Mouse (Mus musculus): ENCODE measurements around the gene Trim2. TPM values are rescaled to one million over a fixed set of nuclear protein-coding genes. Genes with fewer than 3 reads are reported as not detected.

Trim2 gene
- polyA plus RNA-seq (2012; rRNA removed): 102 and 118 TPM in 2 replicates

DNA sequence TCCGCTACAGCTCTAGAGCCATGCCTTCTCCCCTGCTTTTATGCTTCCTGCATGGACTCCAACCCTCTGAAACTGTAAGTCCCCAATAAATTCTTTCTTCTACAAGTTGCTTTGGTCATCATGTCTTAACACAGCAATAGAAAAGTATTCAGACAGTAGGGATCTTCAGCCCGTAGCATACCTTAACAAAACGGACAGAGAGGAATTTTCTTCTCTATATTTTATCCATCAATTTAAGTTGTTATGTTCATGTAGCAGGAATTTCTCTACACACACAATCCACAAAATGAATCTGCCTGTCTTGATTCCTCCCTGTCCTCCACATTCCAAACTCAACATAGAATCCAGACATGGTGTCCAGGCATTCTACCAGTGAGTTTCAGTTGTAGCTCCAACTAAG is at the start of gene Trim2:
Trim2 (minus strand) TSS at position 101 of the 400 bp plus-strand sequence.
- DNase-seq (ENCODE audit: low read depth): no peak
- TF ChIP-seq POLR2A (IDR thresholded peaks at IDR 0.05; ENCODE audit: borderline replicate concordance, extremely low read depth, insufficient read depth, insufficient read length, poor library complexity, severe bottlenecking): no peak
- TF ChIP-seq CTCF (IDR thresholded peaks at IDR 0.05; ENCODE audit: borderline replicate concordance, extremely low read depth, insufficient read depth, insufficient read length): no peak

DNA sequence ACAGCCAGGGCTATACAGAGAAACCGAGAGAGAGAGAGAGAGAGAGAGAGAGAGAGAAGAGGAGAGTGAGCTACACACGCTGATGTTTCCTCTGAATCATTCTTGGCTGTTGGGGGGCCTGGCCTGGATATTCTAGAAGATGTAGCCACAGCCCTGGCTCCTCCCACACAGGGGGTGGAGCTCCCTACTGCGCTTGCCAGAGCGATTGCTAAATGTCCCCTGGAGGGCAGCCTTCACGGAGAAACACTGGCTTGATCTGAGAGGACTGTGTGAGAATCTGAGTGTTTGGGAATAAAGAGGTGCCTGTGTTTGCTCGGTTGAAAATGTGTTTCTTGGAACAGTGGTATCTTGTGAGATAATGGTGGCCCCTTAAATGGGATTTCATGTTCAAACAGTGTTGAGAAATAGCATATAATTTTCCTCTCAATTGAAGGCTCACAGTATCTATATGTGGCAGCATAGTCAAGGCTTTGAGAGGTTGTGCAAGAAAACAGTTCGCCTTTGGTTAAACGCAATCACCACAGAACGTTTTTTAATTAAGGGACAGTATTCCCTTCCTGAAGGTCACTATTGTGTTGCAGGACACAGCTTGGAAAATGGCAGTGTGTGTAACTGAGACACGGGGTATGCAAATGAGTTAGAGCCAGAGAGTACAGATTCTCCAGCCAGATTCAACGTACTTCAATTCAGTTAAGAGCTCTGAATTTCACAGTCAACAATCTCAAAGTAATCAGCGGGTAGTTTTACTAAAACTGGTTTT is 49.4 kb upstream of the Trim2 start:
- no peak for DNase-seq (ENCODE audit: low read depth)
- TF ChIP-seq CTCF (IDR thresholded peaks at IDR 0.05; ENCODE audit: borderline replicate concordance, extremely low read depth, insufficient read depth, insufficient read length) (no peak), POLR2A (IDR thresholded peaks at IDR 0.05; ENCODE audit: borderline replicate concordance, extremely low read depth, insufficient read depth, insufficient read length, poor library complexity, severe bottlenecking) (no peak)

DNA sequence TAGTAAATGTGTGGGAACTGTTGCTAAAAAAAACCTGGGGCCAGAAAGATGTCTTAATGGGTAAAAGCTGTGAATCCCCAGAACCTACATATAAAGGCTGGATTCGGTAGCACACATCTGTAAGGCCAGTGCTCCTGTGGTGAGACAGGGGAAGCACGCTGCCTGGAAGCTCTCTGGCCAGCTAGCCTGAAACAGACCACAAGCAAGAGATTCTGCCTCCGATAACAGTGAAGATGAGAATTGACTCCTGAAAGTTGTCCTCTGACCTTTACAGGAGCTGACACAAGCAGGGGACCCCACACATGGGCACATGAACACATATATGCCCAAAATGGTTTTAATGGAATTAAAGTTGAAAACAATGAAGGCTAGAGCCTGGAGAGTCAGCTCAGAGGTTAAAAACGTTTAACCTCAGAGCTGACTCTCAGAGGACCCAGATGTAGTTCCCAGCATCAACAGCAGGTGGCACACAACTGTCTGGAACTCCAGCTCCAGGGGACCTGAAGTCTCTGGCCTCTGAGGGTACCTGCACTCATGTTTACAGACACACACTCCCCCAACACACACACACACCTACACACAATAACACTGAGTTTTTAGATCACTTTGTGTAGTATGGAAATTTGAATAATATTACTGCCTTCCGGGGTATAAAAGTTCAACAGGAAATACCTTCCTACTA is 45.8 kb upstream of the Trim2 start:
- DNase-seq (ENCODE audit: low read depth): peak; percentile 64
- TF ChIP-seq POLR2A (IDR thresholded peaks at IDR 0.05; ENCODE audit: borderline replicate concordance, extremely low read depth, insufficient read depth, insufficient read length, poor library complexity, severe bottlenecking) (no peak), CTCF (IDR thresholded peaks at IDR 0.05; ENCODE audit: borderline replicate concordance, extremely low read depth, insufficient read depth, insufficient read length) (peak; percentile 85)

DNA sequence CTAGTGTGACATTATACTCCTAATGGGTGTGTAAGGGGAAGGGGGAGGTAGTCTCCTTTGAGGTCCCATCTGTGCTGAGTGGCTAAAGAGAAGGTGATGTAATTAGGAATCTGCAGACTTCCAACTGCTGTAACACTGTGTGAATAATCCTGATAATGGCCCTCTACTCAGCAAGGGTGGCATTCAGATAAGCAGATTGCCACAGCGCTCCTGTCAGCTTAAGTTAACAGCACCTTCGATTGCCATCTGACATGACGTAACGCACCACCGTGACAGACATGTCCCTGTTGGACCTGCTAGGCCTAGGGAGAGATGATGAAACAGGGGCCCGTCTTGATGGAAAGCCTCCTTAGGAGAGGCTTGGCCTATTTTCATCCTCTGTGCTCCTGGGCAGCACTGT is 43.6 kb upstream of the Trim2 start:
- DNase-seq (ENCODE audit: low read depth): no peak
- TF ChIP-seq POLR2A (IDR thresholded peaks at IDR 0.05; ENCODE audit: borderline replicate concordance, extremely low read depth, insufficient read depth, insufficient read length, poor library complexity, severe bottlenecking): no peak
- no peak for TF ChIP-seq CTCF (IDR thresholded peaks at IDR 0.05; ENCODE audit: borderline replicate concordance, extremely low read depth, insufficient read depth, insufficient read length)

- no peak for TF ChIP-seq CTCF (IDR thresholded peaks at IDR 0.05; ENCODE audit: borderline replicate concordance, extremely low read depth, insufficient read depth, insufficient read length)
- no peak for TF ChIP-seq POLR2A (IDR thresholded peaks at IDR 0.05; ENCODE audit: borderline replicate concordance, extremely low read depth, insufficient read depth, insufficient read length, poor library complexity, severe bottlenecking)
- no peak for DNase-seq (ENCODE audit: low read depth)
Observed at GRCm38 (mm10) chr3:84349771-84350170, 43.1 kb upstream of the Trim2 start.

GRCm38 (mm10) chr3:84347426-84347825 is 40.7 kb upstream of the Trim2 start:
- TF ChIP-seq CTCF (IDR thresholded peaks at IDR 0.05; ENCODE audit: borderline replicate concordance, extremely low read depth, insufficient read depth, insufficient read length) (no peak), POLR2A (IDR thresholded peaks at IDR 0.05; ENCODE audit: borderline replicate concordance, extremely low read depth, insufficient read depth, insufficient read length, poor library complexity, severe bottlenecking) (no peak)
- no peak for DNase-seq (ENCODE audit: low read depth)

DNA sequence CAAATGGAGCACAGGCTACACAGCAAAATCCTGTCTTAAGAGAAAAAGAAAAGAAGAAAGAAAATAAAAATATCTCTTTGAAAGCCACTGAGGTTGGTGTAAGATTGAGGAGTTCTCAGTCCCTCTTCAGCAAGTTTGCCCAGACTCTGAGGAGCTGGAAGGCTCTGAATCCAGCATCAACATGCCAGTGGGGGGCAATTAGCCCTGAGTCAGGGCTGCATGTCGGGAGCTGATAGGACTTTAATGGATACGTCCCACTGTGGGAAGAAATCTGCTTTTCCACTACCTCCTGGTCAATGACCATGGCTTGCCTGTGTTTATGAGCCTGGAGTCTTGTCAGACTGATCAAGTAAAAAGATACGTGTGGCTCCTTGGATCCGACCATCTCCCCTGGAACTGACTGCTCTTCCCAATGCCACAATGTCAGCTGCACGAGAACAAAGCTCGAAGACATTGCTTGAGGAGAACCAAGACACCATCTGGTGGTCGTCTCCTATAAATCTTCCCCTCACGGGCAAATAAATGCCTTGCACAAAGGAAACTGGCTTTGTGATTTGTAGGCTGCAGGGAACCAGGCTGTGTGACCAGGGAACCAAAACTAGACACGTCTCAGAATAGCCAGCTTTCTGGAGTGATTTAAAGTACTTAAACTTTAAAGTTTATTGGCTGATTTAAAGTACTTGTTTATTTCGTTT is 39.9 kb upstream of the Trim2 start:
- TF ChIP-seq POLR2A (IDR thresholded peaks at IDR 0.05; ENCODE audit: borderline replicate concordance, extremely low read depth, insufficient read depth, insufficient read length, poor library complexity, severe bottlenecking) (no peak), CTCF (IDR thresholded peaks at IDR 0.05; ENCODE audit: borderline replicate concordance, extremely low read depth, insufficient read depth, insufficient read length) (peak; percentile 37; the same call in 1 of the 2 replicates)
- peak; percentile 71 for DNase-seq (ENCODE audit: low read depth)

GRCm38 (mm10) chr3:84345646-84345980 is 38.9 kb upstream of the Trim2 start:
- TF ChIP-seq CTCF (IDR thresholded peaks at IDR 0.05; ENCODE audit: borderline replicate concordance, extremely low read depth, insufficient read depth, insufficient read length): no peak
- no peak for TF ChIP-seq POLR2A (IDR thresholded peaks at IDR 0.05; ENCODE audit: borderline replicate concordance, extremely low read depth, insufficient read depth, insufficient read length, poor library complexity, severe bottlenecking)
- DNase-seq (ENCODE audit: low read depth): no peak

- TF ChIP-seq POLR2A (IDR thresholded peaks at IDR 0.05; ENCODE audit: borderline replicate concordance, extremely low read depth, insufficient read depth, insufficient read length, poor library complexity, severe bottlenecking) (no peak), CTCF (IDR thresholded peaks at IDR 0.05; ENCODE audit: borderline replicate concordance, extremely low read depth, insufficient read depth, insufficient read length) (peak; percentile 96)
- DNase-seq (ENCODE audit: low read depth): peak; percentile 93
Observed at GRCm38 (mm10) chr3:84344725-84345645, 38.3 kb upstream of the Trim2 start.

DNA sequence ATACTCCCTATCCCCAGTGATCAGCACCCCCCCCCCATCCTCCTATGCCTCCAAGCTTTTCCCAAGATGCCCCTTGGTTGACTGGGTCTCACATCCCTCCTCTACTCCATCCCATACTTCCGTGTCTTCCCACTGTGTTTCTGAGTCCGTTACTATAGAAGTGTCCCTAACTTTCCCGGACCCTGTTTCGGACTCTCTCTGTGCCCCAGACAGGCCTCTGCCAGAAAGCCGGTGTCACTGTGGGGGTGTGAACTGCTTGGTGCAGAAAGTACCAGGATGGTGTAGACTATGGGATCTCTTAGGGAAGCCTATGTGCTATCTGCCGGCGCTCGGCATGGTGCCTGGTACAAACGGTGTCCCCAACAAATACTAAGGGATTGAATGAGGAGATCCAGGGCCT is 36.4 kb upstream of the Trim2 start:
- no peak for DNase-seq (ENCODE audit: low read depth)
- TF ChIP-seq POLR2A (IDR thresholded peaks at IDR 0.05; ENCODE audit: borderline replicate concordance, extremely low read depth, insufficient read depth, insufficient read length, poor library complexity, severe bottlenecking): no peak
- TF ChIP-seq CTCF (IDR thresholded peaks at IDR 0.05; ENCODE audit: borderline replicate concordance, extremely low read depth, insufficient read depth, insufficient read length): no peak
